Mouse (Mus musculus) ovary, adult 10 weeks (tissue): ENCODE data around the gene Pbxip1. TPM values are rescaled to one million over a fixed set of nuclear protein-coding genes. Genes with fewer than 3 reads are reported as not detected.

Experiments
- polyA plus RNA-seq: library from polyadenylated mRNA; stranded (reverse); fragments of 350-450 nt; fragmentation: Illumina TruSeq; extraction: RNeasy Lipid Tissue Mini Kit (QIAGEN cat#74804); gene quantifications from one replicate; pipeline ENCODE4 v1.2.3, GENCODE M21; 2014

The Pbxip1 gene
- 18.8 TPM for polyA plus RNA-seq

DNA sequence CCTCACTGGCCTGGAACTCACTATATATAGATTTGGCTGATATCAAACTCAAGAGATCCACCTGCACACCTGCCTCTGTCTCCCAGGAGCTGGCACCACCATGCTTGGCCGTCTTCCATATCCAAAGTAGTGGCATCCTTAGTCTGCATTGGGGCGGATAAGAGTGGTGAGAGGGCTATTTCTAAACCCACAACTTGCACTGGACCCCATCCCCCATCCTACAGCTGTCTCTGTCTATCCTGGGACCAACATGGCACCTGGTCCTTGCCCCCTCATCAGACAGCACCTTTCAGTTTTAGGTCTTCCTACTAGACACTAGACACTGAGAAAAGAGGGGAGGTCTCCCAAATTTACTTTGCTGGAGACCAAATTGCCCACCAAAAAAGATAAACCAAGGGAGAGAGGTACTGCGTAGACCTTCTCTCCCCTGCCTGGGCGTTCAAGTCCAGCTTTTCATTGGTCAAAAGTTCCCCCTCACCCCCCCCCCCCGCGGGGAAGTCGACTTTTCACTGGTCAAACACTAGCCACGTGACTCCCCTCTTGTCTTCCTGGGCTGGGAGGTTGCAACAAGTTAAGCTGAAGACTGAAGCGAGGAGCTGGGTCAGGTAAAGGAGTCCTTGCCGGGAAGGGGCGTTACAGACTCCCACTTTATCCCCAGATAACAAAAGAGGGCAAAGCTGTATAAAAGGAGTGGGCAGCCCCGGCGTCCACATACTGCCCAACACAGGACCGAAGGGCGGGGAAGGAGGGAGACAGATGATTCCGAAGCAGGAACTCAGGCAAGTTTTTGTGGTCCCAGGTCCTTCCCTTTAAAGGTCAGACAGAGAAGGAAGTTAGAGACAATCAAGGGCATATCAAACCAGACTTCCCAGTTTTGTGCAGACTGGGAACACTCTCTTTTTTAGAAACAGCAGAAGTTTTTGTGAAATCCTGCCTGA is at the start of gene Pbxip1:
Gene Pbxip1, plus strand, starts transcription at position 531 of the 938 bp plus-strand sequence.

DNA sequence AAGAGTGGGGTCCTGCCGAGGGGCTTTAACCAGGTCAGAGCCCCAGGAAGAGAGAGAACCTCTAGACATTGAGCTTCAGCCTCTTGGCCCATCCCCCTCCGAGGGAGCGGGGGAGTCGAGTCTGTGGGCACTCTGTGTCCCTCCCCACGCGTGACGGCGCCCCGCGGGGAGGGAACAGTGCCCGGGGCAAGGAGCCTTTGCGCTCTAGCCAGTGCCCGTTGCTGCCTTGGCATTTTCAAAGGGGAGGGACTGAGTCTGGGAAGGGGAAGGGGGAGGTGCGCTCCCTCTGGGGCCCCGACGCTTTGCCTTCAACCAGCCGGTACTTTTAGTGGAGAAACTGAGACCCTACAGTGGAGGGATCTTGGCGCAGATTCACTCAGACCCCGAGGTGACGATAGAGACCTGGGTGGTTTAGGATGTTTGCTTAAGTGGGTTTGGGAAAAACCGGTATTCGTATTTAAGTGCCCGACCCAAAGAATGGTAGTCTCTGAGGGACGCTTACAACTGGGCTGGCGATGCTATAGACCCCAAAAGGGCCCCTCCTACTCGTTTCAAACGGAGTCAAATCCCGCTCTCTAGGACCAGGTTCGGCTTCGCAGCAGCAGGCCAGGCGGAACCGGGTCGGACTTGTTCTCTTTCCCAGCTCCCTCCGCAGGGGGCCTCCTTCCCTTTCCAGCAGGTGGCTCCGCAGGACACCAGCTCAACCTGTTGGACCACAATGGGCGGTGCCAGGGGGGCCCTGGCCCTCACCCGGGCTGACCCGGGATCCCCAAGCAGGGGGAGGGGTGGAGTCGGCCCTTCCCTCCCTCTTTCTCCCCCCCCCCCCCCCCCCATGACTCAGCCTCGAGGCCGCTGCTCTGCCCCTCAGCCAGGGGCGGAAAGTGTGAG is 42.3 kb upstream of the Pbxip1 start, which contains the start of gene Zbtb7b:
Gene Zbtb7b, minus strand, starts transcription at position 771 of the 888 bp plus-strand sequence.

DNA sequence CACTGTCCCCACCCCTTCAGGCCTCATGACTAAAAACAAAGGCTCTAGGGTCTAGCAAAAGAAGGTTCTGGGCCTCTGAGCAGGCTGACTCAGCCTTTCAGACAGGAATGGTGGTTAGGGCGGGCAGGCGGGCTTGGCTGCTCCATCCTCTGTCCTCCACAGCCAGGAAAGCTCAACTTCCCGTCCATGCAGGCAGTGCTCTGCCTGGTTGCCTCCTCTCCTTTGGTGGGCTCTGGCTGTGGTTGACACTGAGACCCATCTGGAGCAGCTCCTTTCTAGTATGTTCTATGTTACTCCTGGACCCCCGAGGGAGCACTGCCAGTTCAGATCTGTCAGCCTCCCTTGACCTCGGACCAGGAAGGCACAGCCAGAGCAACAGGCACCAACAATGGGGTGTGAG is 33.8 kb upstream of the Pbxip1 start, which contains the start of gene Lenep:
Gene Lenep, minus strand, starts transcription at position 101 of the 400 bp plus-strand sequence.

DNA sequence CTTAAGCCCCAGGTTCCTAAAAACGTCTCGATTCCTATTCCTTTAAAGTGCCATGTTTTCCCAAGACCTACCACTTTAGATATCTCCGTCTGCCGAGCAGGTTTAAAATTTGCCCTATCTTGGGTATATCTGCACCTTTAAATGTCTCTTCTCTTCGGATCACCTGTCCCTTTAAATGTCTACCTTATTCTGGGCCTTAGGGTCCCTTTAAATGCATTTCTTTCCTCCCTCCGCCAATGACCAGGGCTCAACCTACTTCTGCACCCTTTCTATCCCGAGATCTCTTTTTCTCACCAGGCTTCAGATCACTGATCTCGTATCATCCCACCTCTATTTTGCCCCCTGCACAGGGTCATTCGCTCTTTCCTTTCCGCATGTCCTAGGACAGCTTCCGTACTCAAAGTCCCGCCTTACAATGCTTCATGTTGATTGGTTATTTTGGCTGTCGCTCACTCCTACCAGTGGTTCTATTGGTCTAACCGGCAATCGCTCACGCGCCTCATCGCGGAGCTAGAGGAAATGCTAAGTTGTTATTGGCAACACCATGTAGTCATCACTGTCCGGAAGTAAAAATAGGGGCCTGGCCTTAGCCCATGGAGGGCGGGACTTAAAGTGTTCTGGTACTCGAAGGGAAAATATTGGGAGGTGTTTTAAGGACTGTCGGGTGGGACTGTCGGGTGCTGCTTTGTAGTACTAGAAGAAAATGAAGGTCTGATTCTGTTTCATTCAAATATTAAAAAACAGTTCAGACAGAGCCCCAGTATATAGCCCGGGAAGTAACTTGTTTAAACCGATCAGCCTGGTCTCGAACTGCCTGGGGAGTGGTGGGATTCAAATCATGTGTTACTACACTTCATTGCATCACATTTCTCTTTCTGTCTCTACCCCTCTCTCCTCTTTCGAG is 24.8 kb upstream of the Pbxip1 start, which contains the start of gene Flad1:
Gene Flad1, minus strand, starts transcription at position 381 of the 904 bp plus-strand sequence.

DNA sequence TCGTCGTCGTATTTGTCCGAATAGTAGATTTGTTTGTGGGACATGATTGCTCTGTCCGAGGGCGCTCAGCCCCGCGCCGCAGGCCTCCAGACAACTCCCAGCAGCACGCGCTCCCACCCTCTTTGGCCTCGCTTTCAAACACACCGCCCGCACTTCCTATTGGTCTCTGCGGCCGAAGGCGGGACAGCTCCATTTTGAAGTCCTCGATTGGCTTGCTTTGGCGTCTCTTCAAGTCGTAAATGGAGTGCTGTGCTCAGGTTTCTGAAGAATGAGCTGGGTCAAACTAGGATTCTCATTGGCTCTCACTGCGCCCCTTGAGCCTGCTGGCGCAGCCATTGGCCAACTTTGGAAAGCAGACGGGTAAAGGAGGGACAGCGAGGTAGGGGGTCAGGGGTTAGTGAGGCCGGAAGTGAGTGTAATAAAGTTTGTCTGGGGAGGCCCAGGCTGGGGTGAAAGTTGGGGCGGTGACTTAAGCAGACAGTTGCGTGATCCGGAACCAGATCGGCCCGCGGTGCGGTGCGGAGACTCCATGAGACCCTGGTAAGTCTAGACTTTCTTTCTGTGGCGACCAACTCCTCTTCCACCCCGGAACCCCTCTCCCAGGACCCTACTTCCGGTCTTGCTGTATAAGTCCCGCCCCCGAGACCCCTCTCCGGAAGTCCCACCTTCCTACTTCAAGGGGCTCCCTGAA is 18.2 kb upstream of the Pbxip1 start, which contains the start of the genes Cks1b and Shc1:
Gene Cks1b, minus strand, starts transcription at position 214 of the 691 bp plus-strand sequence.
Gene Shc1, plus strand, starts transcription at position 274 of the 691 bp plus-strand sequence.

DNA sequence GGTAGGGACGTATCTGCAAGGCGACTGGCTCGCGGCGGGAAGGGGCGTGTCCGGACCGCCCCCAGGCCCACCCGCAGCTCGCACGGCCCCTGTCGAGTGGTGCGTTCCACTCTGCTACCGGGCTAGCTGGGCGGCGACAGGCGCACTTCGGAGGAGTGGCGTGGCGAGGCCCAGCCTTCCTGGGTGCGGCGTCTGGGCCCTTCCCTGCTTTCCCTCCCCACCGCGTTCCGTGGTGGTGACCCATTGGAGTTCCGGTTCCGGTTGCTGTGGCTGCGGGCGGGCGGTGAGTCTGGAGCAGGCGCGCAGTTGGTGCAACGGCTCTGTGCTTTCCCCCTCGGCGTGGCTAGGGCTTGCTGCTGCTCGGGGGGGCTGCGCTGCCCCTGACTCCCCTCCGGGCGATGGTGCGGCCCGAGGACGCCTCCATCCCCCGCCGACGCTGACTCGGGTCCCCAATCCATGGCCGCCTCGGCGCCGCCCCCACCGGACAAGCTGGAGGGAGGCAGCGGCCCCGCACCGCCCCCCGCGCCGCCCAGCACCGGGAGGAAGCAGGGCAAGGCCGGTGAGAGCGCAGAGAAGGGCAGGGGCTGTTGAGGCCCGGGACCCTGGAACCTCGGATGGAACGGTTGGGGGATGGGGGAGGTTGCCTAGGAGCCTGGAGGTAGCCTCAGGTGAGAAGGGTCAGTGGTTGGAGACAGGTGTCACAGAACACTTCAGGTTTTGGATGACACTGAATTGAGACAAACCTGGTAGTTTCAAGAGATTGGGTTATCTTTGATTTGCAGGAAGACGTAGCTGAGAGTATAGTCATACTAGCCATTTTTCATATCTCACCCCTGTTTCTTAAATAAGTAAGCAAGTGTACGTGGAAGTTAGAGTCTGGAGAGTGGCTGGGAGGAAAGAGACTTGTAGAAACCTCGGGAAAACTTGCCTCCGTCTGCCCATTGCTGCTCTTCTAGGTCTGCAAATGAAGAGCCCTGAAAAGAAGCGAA is 6.0 kb upstream of the Pbxip1 start, which contains the start of gene Pygo2:
Gene Pygo2, plus strand, starts transcription at position 44 of the 989 bp plus-strand sequence.

DNA sequence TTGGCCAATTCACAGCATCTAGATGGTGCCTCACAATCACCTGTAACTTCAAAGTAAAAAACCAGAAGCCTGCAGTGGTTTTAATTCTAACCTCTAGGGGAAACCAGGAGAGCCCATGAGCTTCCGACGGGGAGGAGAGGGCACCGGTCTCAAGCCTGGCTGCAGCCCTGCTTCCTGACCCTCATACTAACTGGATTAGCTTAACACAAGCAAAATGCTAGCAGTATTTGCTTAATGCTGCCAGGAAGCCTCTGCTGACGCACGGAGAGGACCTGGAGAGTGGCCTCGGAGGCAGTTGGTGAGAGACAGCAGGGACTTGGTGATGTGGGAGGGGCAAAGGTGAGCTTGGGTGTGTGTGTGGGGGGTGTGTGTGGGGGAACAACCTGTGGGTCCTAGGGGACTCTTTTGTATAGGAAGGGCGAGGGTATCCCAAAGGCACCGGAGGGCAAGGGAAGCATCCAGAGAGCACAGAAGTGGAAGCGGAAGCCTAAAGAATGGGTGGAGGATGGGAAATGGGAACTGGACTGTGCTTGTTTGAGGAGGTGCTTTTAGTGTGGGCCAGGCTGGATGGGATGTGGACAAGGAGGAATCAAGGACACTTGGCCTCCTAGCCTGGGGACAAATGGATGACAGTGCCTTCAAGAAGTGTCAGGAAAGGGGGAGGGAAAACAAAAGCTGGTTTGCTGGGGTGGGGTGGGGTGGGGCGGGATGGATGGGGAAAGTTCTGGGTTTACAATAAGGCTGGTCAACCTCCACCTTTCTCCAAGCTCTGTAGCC is 18.1 kb downstream of the Pbxip1 start, which contains the start of gene Pmvk:
Gene Pmvk, plus strand, starts transcription at position 141 of the 777 bp plus-strand sequence.

Other genes with a start within 250 kb of the Pbxip1 start
- 9.7 TPM for gene Gba, start 233.8 kb upstream of the Pbxip1 start, polyA plus RNA-seq
- gene Thbs3, start 221.5 kb upstream of the Pbxip1 start, polyA plus RNA-seq: 0.57 TPM
- gene Mtx1, start 209.6 kb upstream of the Pbxip1 start, polyA plus RNA-seq: 26.7 TPM
- 2.4 TPM for gene Muc1, start 207.6 kb upstream of the Pbxip1 start, polyA plus RNA-seq
- gene Krtcap2, start 190.7 kb upstream of the Pbxip1 start, polyA plus RNA-seq: 23.2 TPM
- not detected for gene Trim46, start 190.4 kb upstream of the Pbxip1 start, polyA plus RNA-seq
- gene Dpm3, start 177.3 kb upstream of the Pbxip1 start, polyA plus RNA-seq: not detected
- gene Slc50a1, start 166.1 kb upstream of the Pbxip1 start, polyA plus RNA-seq: 15.4 TPM
- 4.2 TPM for gene Efna1, start 155.6 kb upstream of the Pbxip1 start, polyA plus RNA-seq
- gene Efna3, start 113.7 kb upstream of the Pbxip1 start, polyA plus RNA-seq: not detected
- not detected for gene Efna4, start 98.7 kb upstream of the Pbxip1 start, polyA plus RNA-seq
- gene Adam15, start 86.7 kb upstream of the Pbxip1 start, polyA plus RNA-seq: 5.8 TPM
- not detected for gene Dcst2, start 74.7 kb upstream of the Pbxip1 start, polyA plus RNA-seq
- gene Dcst1, start 71.5 kb upstream of the Pbxip1 start, polyA plus RNA-seq: not detected
- gene Zbtb7b, start 41.9 kb upstream of the Pbxip1 start, polyA plus RNA-seq: 1.5 TPM
- 1.6 TPM for gene Lenep, start 33.9 kb upstream of the Pbxip1 start, polyA plus RNA-seq
- gene Flad1, start 24.8 kb upstream of the Pbxip1 start, polyA plus RNA-seq: 0.66 TPM
- gene Cks1b, start 18.3 kb upstream of the Pbxip1 start, polyA plus RNA-seq: 23.3 TPM
- gene Shc1, start 18.3 kb upstream of the Pbxip1 start, polyA plus RNA-seq: 43.4 TPM
- 10.8 TPM for gene Pygo2, start 6.5 kb upstream of the Pbxip1 start, polyA plus RNA-seq
- 0.68 TPM for gene Pmvk, start 17.8 kb downstream of the Pbxip1 start, polyA plus RNA-seq
- 4.8 TPM for gene Kcnn3, start 83.5 kb downstream of the Pbxip1 start, polyA plus RNA-seq